Mouse (Mus musculus): ENCODE measurements around the gene Kcnh4.

The Kcnh4 gene

GRCm38 (mm10) chr11:100762831-100763230 is 3.1 kb upstream of the Kcnh4 start, which contains the start of gene Hcrt:
Gene Hcrt (minus strand): TSS chr11:100762931.
- no peak for DNase-seq

DNA sequence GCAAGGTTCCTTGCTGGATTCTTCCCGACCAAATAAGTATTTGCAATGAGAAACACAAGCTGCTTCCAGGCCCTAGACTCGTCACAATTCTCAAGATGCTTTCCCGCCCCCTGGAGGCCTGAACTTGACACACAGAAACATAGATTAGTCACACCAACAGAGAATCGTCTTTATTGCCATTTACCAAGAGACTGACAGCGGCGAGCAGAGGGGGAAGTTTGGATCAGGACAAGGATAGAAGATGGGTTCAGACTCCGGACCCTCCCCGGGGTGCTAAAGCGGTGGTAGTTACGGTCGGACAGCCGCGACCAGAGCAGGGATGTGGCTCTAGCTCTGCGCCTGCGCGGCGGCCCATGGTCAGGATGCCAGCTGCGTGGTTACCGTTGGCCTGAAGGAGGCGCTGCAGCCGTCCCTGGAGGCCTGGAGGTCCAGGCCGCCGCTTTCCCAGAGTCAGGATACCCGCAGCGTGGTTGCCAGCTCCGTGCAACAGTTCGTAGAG is 1.9 kb upstream of the Kcnh4 start:
- DNase-seq = peak; percentile 91

- no peak for DNase-seq
Measured at GRCm38 (mm10) chr11:100758707-100759610, 783 bp downstream of the Kcnh4 start.

DNA sequence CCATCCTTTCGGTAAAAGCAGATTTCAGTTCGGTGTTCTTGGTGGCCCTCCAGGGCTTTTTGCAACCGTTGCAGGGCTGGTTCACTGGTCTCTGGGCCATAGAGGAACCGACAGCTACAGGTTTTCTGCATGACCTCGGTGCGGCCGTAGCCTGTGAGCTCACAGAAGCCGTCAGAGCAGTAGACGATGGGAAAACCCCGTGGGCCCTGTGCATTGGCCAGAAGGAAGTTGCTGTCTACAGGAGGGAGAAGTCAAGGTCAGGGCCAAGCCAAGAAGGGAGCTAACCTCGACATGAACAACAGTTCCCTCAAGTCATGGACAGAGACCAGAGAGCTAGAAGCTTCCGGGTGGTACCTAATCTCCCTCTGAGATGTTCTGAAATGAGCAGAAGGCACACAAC is 2.2 kb downstream of the Kcnh4 start:
- DNase-seq = no peak

DNA sequence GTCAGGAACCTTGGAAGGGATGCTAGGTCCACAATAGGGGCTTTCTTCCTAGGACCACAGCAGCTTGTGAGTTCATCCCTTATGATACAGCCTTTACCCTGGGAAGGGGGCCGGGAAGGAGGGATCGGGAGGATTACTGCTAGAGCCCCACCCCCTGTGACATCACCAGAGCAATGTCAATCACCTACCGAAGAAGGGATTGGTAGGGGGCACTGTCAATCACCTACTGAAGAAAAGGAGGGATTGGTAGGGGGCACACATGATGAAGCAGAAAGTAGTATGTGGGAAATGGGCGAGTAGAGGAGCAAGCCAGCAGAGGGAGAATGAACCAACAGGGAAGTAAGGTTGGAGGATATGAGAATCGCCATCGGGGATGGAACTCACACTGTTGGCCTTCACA is 3.3 kb downstream of the Kcnh4 start:
- no peak for DNase-seq

DNA sequence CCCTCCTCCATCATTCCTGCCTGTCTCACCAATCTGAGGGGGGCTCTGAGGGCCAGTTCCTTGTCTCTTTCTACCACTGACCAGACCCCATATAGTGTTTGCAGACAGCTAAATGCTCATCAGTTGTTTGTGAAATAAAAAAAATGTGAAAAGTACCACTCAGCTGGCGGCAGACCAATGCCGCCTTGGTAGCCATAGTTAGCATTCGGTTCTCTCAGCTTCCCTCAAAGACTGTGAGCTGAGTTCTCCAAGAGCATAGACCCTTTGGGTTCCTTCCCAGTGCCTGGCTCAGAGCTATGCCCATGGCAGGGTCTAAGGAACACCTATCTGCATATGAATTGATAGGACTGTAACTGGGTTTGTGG is 5.1 kb downstream of the Kcnh4 start:
- no peak for DNase-seq

- no peak for DNase-seq
Measured at GRCm38 (mm10) chr11:100754021-100754692, 5.6 kb downstream of the Kcnh4 start.

GRCm38 (mm10) chr11:100752294-100752693 is 7.4 kb downstream of the Kcnh4 start:
- DNase-seq = no peak

- no peak for DNase-seq
Measured at GRCm38 (mm10) chr11:100750127-100750526, 9.6 kb downstream of the Kcnh4 start.

- DNase-seq = no peak
Measured at GRCm38 (mm10) chr11:100749469-100749868, 10.3 kb downstream of the Kcnh4 start.

DNA sequence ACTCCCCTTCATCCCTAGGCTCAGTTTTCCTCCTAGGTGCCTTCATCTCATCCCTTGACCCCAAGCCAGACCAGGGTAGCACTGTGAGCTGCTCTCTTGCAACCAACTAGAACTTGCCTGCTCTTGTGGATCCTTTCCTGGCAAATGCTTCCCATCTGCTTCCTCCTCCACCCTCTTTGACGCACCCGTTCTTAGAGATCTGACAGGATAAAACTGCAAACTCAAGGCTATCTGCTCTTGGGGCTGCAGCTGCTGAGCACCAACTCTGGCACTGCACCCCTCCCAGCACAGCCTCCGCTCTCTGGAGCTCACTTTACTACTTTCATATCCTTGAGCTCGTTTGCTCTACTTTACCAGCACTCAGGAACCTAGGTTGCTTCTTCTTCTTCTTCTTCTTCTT is 11.1 kb downstream of the Kcnh4 start:
- DNase-seq = no peak

DNA sequence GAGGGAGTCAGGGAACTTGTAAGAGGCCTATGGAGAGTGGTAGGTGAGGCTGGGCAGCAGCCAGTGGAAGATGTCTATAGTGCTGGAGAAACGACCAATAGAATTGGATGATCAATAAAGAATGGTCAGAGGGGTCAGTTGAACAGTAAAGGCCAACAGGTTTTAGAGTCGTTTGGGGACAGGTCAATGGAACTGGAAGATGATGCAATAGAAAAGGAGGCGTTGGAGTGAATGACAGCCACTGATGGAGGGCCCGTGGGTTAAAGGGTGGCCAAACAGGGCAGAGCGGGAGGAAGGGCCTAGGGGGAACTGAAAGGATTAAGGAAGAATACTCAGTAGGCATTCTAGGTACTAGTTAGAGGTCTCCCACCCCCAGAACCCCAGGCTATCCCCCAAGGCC is 12.6 kb downstream of the Kcnh4 start:
- DNase-seq = no peak

DNA sequence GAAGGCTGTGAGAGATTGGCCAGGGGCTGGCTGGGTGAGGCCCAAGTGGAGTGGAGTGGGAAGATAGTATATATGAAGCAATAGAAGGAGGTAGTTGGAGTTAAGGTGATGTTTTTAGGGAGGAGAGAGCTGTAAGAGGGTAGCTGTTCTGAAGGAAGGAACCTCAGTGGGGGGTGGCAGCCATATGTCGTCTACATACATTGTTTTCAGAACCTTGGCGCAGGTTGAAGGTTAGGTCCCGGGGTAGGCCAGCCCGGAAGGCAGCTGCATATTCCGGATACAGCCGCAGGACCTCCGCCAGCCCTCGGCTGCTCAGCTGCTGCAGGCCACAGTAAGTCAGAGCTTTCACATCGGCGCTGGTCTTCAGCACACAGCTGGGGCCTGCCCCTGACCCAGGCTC is 13.2 kb downstream of the Kcnh4 start:
- no peak for DNase-seq

- peak; percentile 58 for DNase-seq
Measured at GRCm38 (mm10) chr11:100745085-100745484, 14.7 kb downstream of the Kcnh4 start.

DNA sequence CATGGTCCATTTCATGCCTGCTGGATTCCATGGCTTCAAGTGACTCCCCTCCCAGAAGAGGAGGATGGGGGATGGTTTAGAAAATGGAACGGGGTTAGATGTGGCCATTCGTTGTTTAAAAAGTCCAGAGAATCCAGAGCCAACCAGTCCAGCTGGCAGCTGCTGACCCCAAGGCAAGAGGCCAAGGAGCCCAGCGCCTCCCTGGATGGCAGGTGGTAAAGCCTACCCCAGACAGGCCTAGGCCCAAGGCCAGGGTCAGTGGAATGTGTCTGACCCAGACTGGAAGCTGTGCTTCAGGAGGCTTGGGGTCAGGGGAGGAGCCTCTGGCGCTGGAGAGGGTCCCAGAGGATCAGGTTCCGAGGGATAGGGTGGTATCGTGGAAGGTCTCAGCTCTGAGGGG is 18.4 kb downstream of the Kcnh4 start:
- DNase-seq = no peak

GRCm38 (mm10) chr11:100738749-100739148 is 21.0 kb downstream of the Kcnh4 start:
- no peak for DNase-seq

DNA sequence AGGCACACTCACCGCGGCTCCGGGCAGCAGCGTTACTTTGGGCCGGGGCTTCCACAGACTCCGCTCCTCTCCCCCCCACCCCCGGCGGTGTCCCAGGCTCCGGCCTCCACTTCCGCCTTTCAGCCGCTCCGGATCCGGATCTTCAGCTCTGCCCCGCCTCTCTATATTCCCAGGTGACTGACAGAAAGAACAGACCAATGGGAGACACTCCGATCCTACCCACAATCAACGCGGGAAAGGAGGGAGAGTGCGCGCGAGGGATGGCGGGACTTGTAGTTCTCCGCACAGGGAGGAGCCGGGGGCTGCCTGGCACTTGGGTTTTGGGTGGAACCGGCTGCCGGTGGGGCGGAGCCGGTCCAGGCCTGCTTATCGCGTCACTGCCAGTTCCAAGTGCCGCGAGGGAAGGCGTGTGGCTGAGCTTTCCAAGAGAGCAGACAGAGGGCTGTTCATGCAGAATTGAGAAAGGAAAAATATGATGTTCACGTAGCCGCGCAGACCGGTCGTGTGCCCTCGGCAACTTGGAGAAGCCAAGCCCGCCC is 21.6 kb downstream of the Kcnh4 start, which contains the start of gene Rab5c:
Rab5c (minus strand) TSS at position 150 of the 539 bp plus-strand sequence.
- DNase-seq = peak; percentile 98

DNA sequence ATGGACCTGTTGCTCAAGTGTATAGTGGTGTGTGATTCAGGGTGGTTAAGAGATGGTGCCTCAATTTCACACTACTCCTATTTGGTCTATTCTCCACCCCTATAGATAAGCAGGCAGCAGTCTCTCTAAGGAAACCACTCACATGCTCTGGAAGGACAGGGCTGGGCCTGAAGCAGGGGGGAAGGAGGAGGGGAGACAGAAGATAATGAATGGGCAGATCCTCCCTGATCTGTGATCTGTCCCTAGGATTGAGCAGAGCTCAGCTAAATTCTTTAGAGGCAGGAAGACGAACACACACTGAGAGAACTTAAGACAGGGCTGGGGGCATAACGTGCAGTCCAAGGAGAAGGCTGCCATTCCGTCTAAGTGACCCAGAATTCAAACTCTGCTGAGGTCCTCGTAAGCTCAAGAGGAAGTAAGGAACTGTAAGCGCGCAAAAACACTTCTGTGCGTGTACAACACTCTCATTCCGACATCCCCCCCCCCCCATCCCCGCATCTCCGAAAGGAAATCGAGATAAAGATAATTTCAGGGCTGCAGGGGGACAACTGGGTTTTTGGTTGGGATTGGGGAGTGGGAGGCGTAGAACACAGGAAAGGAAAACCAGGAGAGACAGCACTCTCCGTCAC is 22.5 kb downstream of the Kcnh4 start:
- DNase-seq = no peak

GRCm38 (mm10) chr11:100736746-100737080 is 23.0 kb downstream of the Kcnh4 start:
- no peak for DNase-seq

DNA sequence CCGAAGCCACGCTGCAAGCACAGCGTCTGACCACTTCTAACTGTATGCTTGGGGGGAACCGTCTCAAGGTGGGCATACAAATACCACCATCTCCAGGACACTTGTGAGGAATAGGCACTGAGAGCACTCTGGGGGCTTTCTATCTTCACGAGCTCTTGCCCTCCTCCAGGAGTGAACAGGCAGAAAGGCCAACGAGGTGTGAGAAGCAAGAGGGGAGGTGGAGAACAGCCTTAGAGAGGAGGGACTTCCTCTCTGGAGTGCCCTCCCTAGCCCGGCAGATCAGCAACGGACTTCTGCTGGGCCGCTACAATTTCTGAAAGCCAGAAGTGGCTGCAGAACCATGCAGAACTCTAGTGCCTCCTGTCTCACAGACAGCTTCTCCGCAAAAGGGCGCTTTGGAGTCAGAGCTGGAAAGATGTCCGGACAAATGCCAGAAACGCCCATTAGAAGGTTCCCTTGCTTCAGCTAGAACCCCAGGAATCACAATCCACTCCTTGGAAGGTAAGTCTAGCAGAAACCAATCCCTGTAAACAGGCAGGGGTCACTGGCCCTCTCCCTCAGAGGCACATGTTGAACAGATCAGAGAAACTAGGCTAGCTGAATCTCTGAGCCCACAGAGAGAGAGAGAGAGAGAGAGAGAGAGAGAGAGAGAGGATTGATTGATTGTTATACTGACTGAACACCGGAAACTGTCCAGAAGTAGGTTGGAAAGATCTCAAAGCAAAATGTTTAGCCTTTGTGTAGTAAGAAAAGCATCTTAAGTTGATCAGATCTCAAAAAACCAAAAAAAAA is 23.6 kb downstream of the Kcnh4 start:
- DNase-seq = no peak

- no peak for DNase-seq
Measured at GRCm38 (mm10) chr11:100735134-100735865, 24.4 kb downstream of the Kcnh4 start.

Data from cerebellum, adult 11 months (tissue).